Mouse (Mus musculus) MEL (cell line): Measurements from ENCODE around the gene Habp4. TPM values are rescaled to one million over a fixed set of nuclear protein-coding genes. Genes with fewer than 3 reads are reported as not detected.

ENCODE experiments used
- DNase-seq: peaks from one replicate; pipeline ENCODE4 v3.0.0; 2011; ENCODE audit warnings: low read depth, low spot score
- H3K27ac ChIP-seq: 2 replicates; pipeline ENCODE4 v1.5.1; 2012; ENCODE audit warnings: low read depth, mild to moderate bottlenecking, control low read depth, low read length, moderate library complexity; ENCODE audit not compliant: control insufficient read depth
- H3K27me3 ChIP-seq, 2 experiments: fragments of 150-350 bp in 1 of 2; sonication (generic) in 1 of 2; 2 replicates each; pipeline ENCODE4 v1.6.1; 2012; ENCODE audit warnings: low read length in 2 of 2, mild to moderate bottlenecking in 2 of 2, improper control_type of control experiment in 1 of 2, moderate library complexity in 1 of 2; ENCODE audit not compliant: insufficient read depth in 2 of 2, control insufficient read depth in 1 of 2
- H3K36me3 ChIP-seq, 2 experiments: 2 replicates each; pipeline ENCODE4 v1.6.1; 2012 to 2014; ENCODE audit warnings: low read length in 2 of 2, improper control_type of control experiment in 1 of 2, inconsistent platforms in 1 of 2, mild to moderate bottlenecking in 1 of 2; ENCODE audit not compliant: insufficient read depth in 2 of 2, control insufficient read depth in 1 of 2
- H3K4me1 ChIP-seq, 2 experiments: fragments of 150-350 bp in 1 of 2; sonication (generic) in 1 of 2; 2 replicates each; pipeline ENCODE4 v1.6.1; 2012; ENCODE audit warnings: low read length in 2 of 2, improper control_type of control experiment in 1 of 2, mild to moderate bottlenecking in 1 of 2; ENCODE audit not compliant: insufficient read depth in 2 of 2, control insufficient read depth in 1 of 2
- H3K4me3 ChIP-seq, 2 experiments: fragments of 150-350 bp in 1 of 2; sonication (generic) in 1 of 2; 2 replicates each; pipeline ENCODE4 v1.5.1; 2012; ENCODE audit warnings: low read depth in 2 of 2, low read length in 2 of 2, mild to moderate bottlenecking in 2 of 2, moderate library complexity in 2 of 2, control low read depth in 1 of 2, improper control_type of control experiment in 1 of 2; ENCODE audit not compliant: control insufficient read depth in 1 of 2, insufficient read depth in 1 of 2
- H3K79me2 ChIP-seq: 2 replicates; pipeline ENCODE4 v1.6.1; 2012; ENCODE audit warnings: mild to moderate bottlenecking, low read length, moderate library complexity; ENCODE audit not compliant: control insufficient read depth, poor library complexity, insufficient read depth
- H3K9ac ChIP-seq: 2 replicates; pipeline ENCODE4 v1.6.1; 2012; ENCODE audit warnings: low read depth, mild to moderate bottlenecking, control low read depth, low read length, moderate library complexity; ENCODE audit not compliant: control insufficient read depth, poor library complexity, severe bottlenecking
- H3K9me3 ChIP-seq: fragments of 150-350 bp; sonication (generic); replicated peaks from 2 replicates; pipeline ENCODE4 v1.6.1; 2012; ENCODE audit warnings: mild to moderate bottlenecking, low read length, improper control_type of control experiment, moderate library complexity; ENCODE audit not compliant: insufficient read depth
- BHLHE40 ChIP-seq: IDR thresholded peaks from 2 replicates; pipeline ENCODE4 v1.6.1; 2012; ENCODE audit warnings: low read depth, mild to moderate bottlenecking, inconsistent platforms, low read length, improper control_type of control experiment, borderline replicate concordance
- EP300 ChIP-seq, 2 experiments: IDR thresholded peaks; 2 replicates each; pipeline ENCODE4 v1.6.1; 2011; ENCODE audit warnings: improper control_type of control experiment in 2 of 2, low read length in 2 of 2, low read depth in 1 of 2, mild to moderate bottlenecking in 1 of 2
- ETS1 ChIP-seq: IDR thresholded peaks from 2 replicates; pipeline ENCODE4 v1.6.1; 2012; ENCODE audit warnings: low read depth, mild to moderate bottlenecking, inconsistent platforms, low read length, improper control_type of control experiment, moderate library complexity
- GABPA ChIP-seq: IDR thresholded peaks from 2 replicates; pipeline ENCODE4 v1.6.1; 2012; ENCODE audit warnings: low read depth, mild to moderate bottlenecking, inconsistent platforms, low read length, improper control_type of control experiment, moderate library complexity
- GATA1 ChIP-seq: IDR thresholded peaks from 2 replicates; pipeline ENCODE4 v1.6.1; 2011; ENCODE audit warnings: low read depth, low read length, improper control_type of control experiment
- MAX ChIP-seq: IDR thresholded peaks from 2 replicates; pipeline ENCODE4 v1.6.1; 2011; ENCODE audit warnings: low read length, improper control_type of control experiment
- MAZ ChIP-seq: IDR thresholded peaks from 2 replicates; pipeline ENCODE4 v1.6.1; 2012; ENCODE audit warnings: low read depth, mild to moderate bottlenecking, inconsistent platforms, low read length, improper control_type of control experiment
- MEF2A ChIP-seq: IDR thresholded peaks from 2 replicates; pipeline ENCODE4 v1.6.1; 2014; ENCODE audit warnings: low read depth, mild to moderate bottlenecking, inconsistent platforms, low read length, improper control_type of control experiment; ENCODE audit not compliant: poor library complexity, insufficient replicate concordance, severe bottlenecking; ENCODE audit errors: extremely low read depth
- MYB ChIP-seq: IDR thresholded peaks from 2 replicates; pipeline ENCODE4 v1.6.1; 2011; ENCODE audit warnings: mild to moderate bottlenecking, low read depth, low read length, improper control_type of control experiment
- NRF1 ChIP-seq: IDR thresholded peaks from 2 replicates; pipeline ENCODE4 v1.6.1; 2014; ENCODE audit warnings: low read depth, mild to moderate bottlenecking, inconsistent platforms, low read length, improper control_type of control experiment, moderate library complexity; ENCODE audit not compliant: poor library complexity, insufficient read depth, severe bottlenecking
- POLR2A ChIP-seq, 2 experiments: IDR thresholded peaks; 2 replicates each; pipeline ENCODE4 v1.6.1; 2011 to 2012; ENCODE audit warnings: low read length in 2 of 2, mild to moderate bottlenecking in 2 of 2, control low read depth in 1 of 2, improper control_type of control experiment in 1 of 2, low read depth in 1 of 2, moderate library complexity in 1 of 2; ENCODE audit not compliant: control insufficient read depth in 1 of 2, insufficient read depth in 1 of 2, poor library complexity in 1 of 2
- RAD21 ChIP-seq: IDR thresholded peaks from 2 replicates; pipeline ENCODE4 v1.6.1; 2011; ENCODE audit warnings: mild to moderate bottlenecking, low read depth, low read length, improper control_type of control experiment
- RCOR1 ChIP-seq: IDR thresholded peaks from 2 replicates; pipeline ENCODE4 v1.6.1; 2012; ENCODE audit warnings: low read depth, mild to moderate bottlenecking, inconsistent platforms, low read length, improper control_type of control experiment
- SMC3 ChIP-seq: IDR thresholded peaks from 2 replicates; pipeline ENCODE4 v1.6.1; 2011; ENCODE audit warnings: low read depth, low read length, improper control_type of control experiment
- TBP ChIP-seq: IDR thresholded peaks from 2 replicates; pipeline ENCODE4 v1.8.0; 2011; ENCODE audit warnings: low read depth, low read length, improper control_type of control experiment
- UBTF ChIP-seq: IDR thresholded peaks from 2 replicates; pipeline ENCODE4 v1.6.1; 2012; ENCODE audit warnings: low read depth, mild to moderate bottlenecking, inconsistent platforms, low read length, improper control_type of control experiment, moderate library complexity, borderline replicate concordance; ENCODE audit not compliant: insufficient read depth
- ZC3H11A ChIP-seq: IDR thresholded peaks from 2 replicates; pipeline ENCODE4 v1.6.1; 2012; ENCODE audit warnings: low read depth, mild to moderate bottlenecking, inconsistent platforms, low read length, improper control_type of control experiment
- ZKSCAN1 ChIP-seq: IDR thresholded peaks from 2 replicates; pipeline ENCODE4 v1.6.1; 2012; ENCODE audit warnings: low read depth, mild to moderate bottlenecking, inconsistent platforms, low read length, improper control_type of control experiment, moderate library complexity
- ZMIZ1 ChIP-seq: IDR thresholded peaks from 2 replicates; pipeline ENCODE4 v1.6.1; 2012; ENCODE audit warnings: low read depth, mild to moderate bottlenecking, inconsistent platforms, low read length, improper control_type of control experiment, moderate library complexity
- polyA plus RNA-seq, 2 experiments: library from polyadenylated mRNA; stranded (reverse) in 1 of 2; unstranded in 1 of 2; fragments of >175 nt in 1 of 2; fragments of >200 nt in 1 of 2; gene quantifications; 2 replicates each; pipeline versions ENCODE4 v1.2.1 to v1.2.4; 2012; ENCODE audit warnings: low replicate concordance in 2 of 2, low read depth in 1 of 2; ENCODE audit not compliant: insufficient read length in 2 of 2, insufficient read depth in 1 of 2, missing spikeins in 1 of 2
- total RNA-seq: library from RNA; depleted of rRNA; stranded (reverse); fragments of 300-350 nt; gene quantifications from 2 replicates; pipeline ENCODE4 v1.2.3, GENCODE M21; 2012

The Habp4 gene
- total and polyA plus RNA-seq, 3 experiments = 4.4 to 19.8 TPM; not detected in 1

DNA sequence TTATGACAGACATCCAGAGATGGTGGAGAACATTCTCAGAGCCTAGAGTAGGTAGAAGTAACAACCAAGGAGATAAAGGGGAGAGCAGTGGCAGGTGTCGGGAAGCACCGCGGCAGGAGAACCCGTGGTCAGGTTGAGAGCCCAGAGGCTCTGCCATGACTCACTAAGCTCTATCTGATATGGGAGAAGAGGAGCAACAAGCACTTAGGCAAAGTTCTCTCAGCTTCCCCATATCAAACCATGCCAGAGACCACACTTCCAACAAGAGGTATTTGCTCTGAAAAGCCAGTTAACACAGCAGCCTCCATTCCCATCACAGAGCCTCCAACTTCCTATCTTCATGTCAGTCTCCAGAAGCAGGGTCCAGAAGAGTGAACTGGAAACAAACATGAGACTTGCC lies 39.3 kb downstream of the Habp4 start (continued):
- TF ChIP-seq POLR2A (IDR thresholded peaks at IDR 0.05; ENCODE audit: control insufficient read depth in 1 of 2, insufficient read depth in 1 of 2, low read depth in 1 of 2, low read length in 2 of 2, poor library complexity in 1 of 2) (no peak), EP300 (IDR thresholded peaks at IDR 0.05; ENCODE audit: low read depth in 1 of 2, low read length in 2 of 2) (peak; percentile 31 to 75), MEF2A (no peak), NRF1 (no peak), ETS1 (no peak), GATA1 (peak; percentile 79), MYB (no peak), MAZ (no peak), TBP (0 out of 2 replicates have a peak, but pooled peaks have one; percentile 37)
- TF ChIP-seq, all 39 proteins: peak for 6

DNA sequence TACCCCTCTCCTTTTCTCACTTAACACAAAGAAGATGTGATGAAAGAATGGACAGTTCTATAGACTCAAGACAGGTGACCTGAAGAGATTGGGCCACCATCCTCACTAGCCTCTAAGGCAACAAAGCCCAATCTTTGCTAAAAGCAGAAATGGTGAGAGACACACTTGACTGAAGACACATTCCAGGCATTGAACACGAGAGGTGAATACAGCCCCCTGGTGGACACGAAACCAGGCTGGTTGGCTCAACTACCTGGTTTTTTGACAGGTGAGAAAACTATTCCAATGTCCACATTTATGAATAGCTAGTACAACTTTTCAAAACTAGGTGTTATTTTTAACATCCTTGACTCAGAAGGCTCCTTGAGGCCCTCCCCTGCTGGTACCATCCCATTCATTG lies 43.1 kb downstream of the Habp4 start:
- H3K4me1 ChIP-seq = peaks cover 3 to 9% of the 10 kb centered on the region in 2 experiments
- H3K27ac ChIP-seq = no peak overlapping the region
- H3K79me2 ChIP-seq = no peaks in the 10 kb centered on the region
- no peak for DNase-seq
- H3K4me3 ChIP-seq = no peak overlapping the region
- H3K36me3 ChIP-seq = peaks cover 0 to 9% of the 10 kb centered on the region in 2 experiments; a peak in 3 of 4 replicates
- TF ChIP-seq ETS1 = no peak
- TF ChIP-seq POLR2A (IDR thresholded peaks at IDR 0.05; ENCODE audit: control insufficient read depth in 1 of 2, insufficient read depth in 1 of 2, low read depth in 1 of 2, low read length in 2 of 2, poor library complexity in 1 of 2) = no peak
- TF ChIP-seq BHLHE40 = no peak
- TF ChIP-seq SMC3 = no peak
- no peak for TF ChIP-seq UBTF
- TF ChIP-seq GABPA = no peak
- no peak for TF ChIP-seq RCOR1
- no peak for TF ChIP-seq ZMIZ1
- TF ChIP-seq RAD21 = no peak
- no peak for TF ChIP-seq ZKSCAN1
- no peak for TF ChIP-seq MAX
- TF ChIP-seq ZC3H11A = no peak
- no peaks in the 10 kb centered on the region for H3K9me3 ChIP-seq
- H3K9ac ChIP-seq = no peak overlapping the region
- H3K27me3 ChIP-seq = no peaks in the 10 kb centered on the region
